Mouse (Mus musculus) lung, postnatal 10 days (tissue): Measurements from ENCODE around the gene Gm6676.
"Not testable (repeated sequence)": the region's sequence is repeated elsewhere in the genome, so short reads cannot be mapped to it uniquely, and the experiment has no call there.

ENCODE experiments used
- DNase-seq: peaks from one replicate; pipeline ENCODE4 v3.0.0; 2021

The Gm6676 gene

GRCm38 (mm10) chr14:7125312-7125711, at the start of gene Gm6676:
Gene Gm6676, minus strand, starts transcription at chr14:7125412.
- DNase-seq = not testable (repeated sequence)

DNA sequence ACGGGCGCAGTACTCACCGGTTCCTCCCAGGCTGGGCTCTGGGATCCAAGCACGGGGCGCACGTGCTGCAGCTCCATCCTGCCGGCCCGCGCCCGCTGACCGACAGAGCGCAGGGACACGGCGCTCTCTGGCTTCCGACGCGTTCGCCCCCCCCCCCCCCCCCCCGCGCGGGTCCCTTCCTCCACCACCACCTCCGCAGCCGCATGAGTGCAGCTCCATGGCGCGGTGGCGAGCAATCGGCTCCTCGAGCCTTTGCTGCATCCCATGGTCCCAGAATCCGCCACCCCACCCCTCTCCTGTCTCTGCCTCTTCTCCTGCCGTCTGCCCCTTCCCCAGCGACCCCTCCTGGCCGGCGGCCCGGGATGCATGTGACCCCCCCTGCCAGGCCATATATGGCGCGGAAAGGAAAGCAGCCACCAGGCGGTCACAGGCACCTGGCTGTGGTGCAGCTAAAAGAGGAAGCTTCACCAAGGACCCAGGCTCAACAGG, 49.3 kb upstream of the Gm6676 start, which contains the start of gene Gm3512:
Gm3512 (minus strand) TSS at position 51 of the 489 bp plus-strand sequence.
- not testable (repeated sequence) for DNase-seq

DNA sequence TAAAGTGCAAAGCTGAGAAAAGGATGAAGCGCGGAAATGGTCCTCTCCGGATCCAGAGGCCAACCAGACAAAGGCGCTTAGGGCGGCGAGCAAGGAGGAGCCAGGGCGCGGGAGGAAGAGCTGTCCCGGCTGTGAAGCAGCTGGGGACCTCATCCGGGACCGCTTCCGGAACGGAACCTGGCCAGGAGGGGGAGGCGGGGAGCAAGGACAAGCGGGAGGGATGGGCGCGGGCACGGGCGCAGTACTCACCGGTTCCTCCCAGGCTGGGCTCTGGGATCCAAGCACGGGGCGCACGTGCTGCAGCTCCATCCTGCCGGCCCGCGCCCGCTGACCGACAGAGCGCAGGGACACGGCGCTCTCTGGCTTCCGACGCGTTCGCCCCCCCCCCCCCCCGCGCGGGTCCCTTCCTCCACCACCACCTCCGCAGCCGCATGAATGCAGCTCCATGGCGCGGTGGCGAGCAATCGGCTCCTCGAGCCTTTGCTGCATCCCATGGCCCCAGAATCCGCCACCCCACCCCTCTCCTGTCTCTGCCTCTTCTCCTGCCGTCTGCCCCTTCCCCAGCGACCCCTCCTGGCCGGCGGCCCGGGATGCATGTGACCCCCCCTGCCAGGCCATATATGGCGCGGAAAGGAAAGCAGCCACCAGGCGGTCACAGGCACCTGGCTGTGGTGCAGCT, 19.9 kb downstream of the Gm6676 start:
- DNase-seq = peak; percentile 0

- not testable (repeated sequence) for DNase-seq
These were observed 24.7 kb downstream of the Gm6676 start, which contains the start of gene Gm3696 for GRCm38 (mm10) chr14:7100521-7100920. Gene Gm3696, minus strand, starts transcription at chr14:7100621.
